Mouse (Mus musculus): Measurements from ENCODE around the gene Topaz1. TPM values are rescaled to one million over a fixed set of nuclear protein-coding genes. Genes with fewer than 3 reads are reported as not detected.
"Not testable (repeated sequence)": the region's sequence is repeated elsewhere in the genome, so short reads cannot be mapped to it uniquely, and the experiment has no call there.

The Topaz1 gene
- polyA plus RNA-seq, 1 experiment: 0.09 TPM

DNA sequence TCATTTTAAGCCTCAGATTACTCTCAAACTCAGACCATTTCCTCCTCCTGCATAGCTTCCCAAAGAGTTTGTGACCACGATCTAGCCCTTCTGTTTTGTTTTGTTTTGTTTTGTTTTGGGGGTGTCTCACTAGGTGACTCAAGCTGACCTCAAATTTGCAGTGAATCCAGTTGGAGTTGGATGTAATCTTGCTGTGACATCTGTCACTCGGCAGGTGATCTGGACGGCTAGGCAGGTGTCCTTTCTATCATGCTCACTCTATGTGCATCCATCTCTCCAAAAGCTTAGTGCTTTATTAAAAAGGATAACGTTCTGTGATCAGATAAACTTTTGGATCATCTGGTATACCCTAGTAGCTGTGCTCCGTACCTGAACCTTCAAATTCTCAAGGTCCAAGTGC, 65.2 kb downstream of the Topaz1 start:
- no peak for DNase-seq (ENCODE audit: low read depth)

- DNase-seq (ENCODE audit: low read depth): no peak
Measured at GRCm38 (mm10) chr9:122814775-122815174, 67.6 kb downstream of the Topaz1 start.

- no peak for DNase-seq (ENCODE audit: low read depth)
Measured at GRCm38 (mm10) chr9:122815239-122815851, 68.2 kb downstream of the Topaz1 start.

GRCm38 (mm10) chr9:122823374-122824017, 76.3 kb downstream of the Topaz1 start:
- no peak for DNase-seq (ENCODE audit: low read depth)

DNA sequence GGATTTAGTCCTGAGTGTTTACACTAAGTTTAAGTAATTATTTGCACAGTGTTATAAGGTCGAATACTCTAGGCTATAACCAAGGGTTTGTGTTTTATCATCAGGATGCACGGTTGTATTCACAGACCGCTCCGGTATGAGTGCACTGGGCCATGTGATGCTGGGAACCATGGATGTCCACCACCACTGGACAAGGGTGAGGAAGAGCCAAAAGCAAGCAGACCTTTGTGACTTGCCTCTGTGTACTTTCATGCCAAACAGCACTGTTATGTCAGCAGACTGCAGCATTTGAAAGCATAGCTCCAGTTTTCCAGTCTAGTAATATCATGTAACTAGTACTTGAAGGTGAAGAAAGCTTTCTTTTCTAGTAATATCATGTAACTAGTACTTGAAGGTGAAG, 79.6 kb downstream of the Topaz1 start:
- no peak for DNase-seq (ENCODE audit: low read depth)

DNA sequence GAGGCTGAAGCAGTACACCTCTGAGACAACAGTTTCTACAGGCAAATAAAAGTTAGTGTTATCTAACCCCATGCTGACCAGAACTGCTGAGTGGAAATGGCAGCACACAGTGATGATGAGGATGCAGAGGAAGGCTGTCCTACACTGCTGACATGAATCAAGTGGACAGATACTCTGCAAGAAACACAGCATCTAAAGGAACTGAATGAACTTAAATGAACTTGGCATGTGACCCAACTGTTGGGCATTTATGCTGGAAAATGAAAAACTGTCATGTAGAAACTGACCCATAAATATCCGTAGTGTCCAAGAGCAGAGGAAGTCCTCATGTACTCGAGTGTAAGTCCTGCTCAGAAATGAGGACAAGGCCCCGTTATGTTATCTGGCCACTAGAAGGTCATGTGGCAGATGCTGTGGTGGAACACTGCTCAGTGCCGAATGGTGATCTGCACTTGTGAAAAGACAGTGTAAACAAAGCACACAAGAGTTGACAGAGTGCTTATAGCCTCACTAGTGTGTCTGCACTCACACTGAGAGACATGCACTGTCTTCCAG, 82.8 kb downstream of the Topaz1 start:
- no peak for DNase-seq (ENCODE audit: low read depth)

DNA sequence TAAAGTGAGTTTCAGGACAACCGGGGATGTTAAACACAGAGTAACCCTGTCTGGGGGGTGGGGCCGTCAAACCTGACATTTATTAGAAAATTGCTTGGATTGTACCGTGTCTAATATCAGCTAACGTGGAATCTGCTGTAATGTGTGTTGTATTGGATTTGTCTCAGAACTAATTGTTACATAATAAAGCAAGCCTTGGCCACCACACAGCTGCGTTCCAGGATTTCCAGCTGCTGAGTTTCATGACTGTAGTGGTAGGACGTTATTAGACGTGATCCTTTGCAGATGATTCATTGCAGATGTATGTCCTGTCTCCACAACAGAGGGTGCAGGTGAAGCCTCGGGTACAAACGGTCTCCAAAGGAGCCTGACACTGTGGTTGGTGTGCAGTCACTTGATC, 89.0 kb downstream of the Topaz1 start:
- no peak for DNase-seq (ENCODE audit: low read depth)

GRCm38 (mm10) chr9:122836790-122837189, 89.6 kb downstream of the Topaz1 start:
- DNase-seq (ENCODE audit: low read depth): no peak

- no peak for DNase-seq (ENCODE audit: low read depth)
Measured at GRCm38 (mm10) chr9:122837216-122837615, 90.1 kb downstream of the Topaz1 start.

- no peak for DNase-seq (ENCODE audit: low read depth)
Measured at GRCm38 (mm10) chr9:122837680-122838079, 90.5 kb downstream of the Topaz1 start.

GRCm38 (mm10) chr9:122843760-122844159, 96.6 kb downstream of the Topaz1 start, which contains the start of gene Gm35549:
Gene Gm35549 (minus strand): TSS chr9:122844035.
- no peak for DNase-seq (ENCODE audit: low read depth)

DNA sequence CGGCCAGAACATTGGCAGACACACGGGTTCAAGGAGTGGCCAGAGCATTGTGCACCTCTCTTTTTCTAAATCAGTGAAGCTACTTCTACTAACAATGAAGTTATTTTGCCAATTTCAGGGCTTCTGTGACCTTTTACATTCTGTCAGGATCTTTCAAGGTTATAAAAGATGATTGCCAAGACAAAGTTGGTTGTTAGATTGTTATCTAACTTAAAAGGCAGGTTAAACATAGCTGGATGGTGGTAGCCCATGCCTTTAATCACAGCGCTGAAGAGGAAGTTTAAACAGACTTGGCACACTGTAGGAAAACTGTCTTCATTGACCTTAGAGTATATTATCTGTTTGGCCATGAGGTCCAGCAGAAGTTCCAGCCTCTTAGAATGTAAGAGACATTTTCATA, 98.5 kb downstream of the Topaz1 start:
- no peak for DNase-seq (ENCODE audit: low read depth)

- no peak for DNase-seq (ENCODE audit: low read depth)
Measured at GRCm38 (mm10) chr9:122846156-122846555, 99.0 kb downstream of the Topaz1 start.

- not testable (repeated sequence) for DNase-seq (ENCODE audit: low read depth)
Measured at GRCm38 (mm10) chr9:122847811-122848311, 100.7 kb downstream of the Topaz1 start.

Other genes with a start within 250 kb of the Topaz1 start
- 4.6 and 4.8 TPM in 2 replicates for gene Tcaim, start 58.2 kb downstream of the Topaz1 start, polyA plus RNA-seq (2012; rRNA removed)
- gene Gm35549, start 96.7 kb downstream of the Topaz1 start, polyA plus RNA-seq (2012; rRNA removed): not detected in 2 replicates
- gene Zfp445, start 118.7 kb downstream of the Topaz1 start, polyA plus RNA-seq (2012; rRNA removed): 43.2 and 47.8 TPM in 2 replicates
- 5.2 and 11.4 TPM in 2 replicates for gene Zkscan7, start 138.3 kb downstream of the Topaz1 start, polyA plus RNA-seq (2012; rRNA removed)
- 1.2 and 1.7 TPM in 2 replicates for gene Zfp105, start 175.7 kb downstream of the Topaz1 start, polyA plus RNA-seq (2012; rRNA removed)
- gene 1110059G10Rik, start 203.7 kb downstream of the Topaz1 start, polyA plus RNA-seq (2012; rRNA removed): 2.1 and 3.4 TPM in 2 replicates
- gene Kif15, start 203.7 kb downstream of the Topaz1 start, polyA plus RNA-seq (2012; rRNA removed): 0.42 and 1.3 TPM in 2 replicates

All from gonadal fat pad, adult 2 months (tissue).